Mouse (Mus musculus): ENCODE results near the gene Nup107. TPM values are rescaled to one million over a fixed set of nuclear protein-coding genes. Genes with fewer than 3 reads are reported as not detected.
"Not testable (repeated sequence)": the region's sequence is repeated elsewhere in the genome, so short reads cannot be mapped to it uniquely, and the experiment has no call there.

The Nup107 gene
- polyA plus RNA-seq, 1 experiment, result 22.8 TPM

GRCm38 (mm10) chr10:117741698-117742475 is 50.6 kb downstream of the Nup107 start:
- TF ChIP-seq CTCF (IDR thresholded peaks at IDR 0.05; ENCODE audit: control insufficient read depth, insufficient read depth, low read length) (no peak), POLR2A (IDR thresholded peaks at IDR 0.05; ENCODE audit: borderline replicate concordance, control insufficient read depth, low read depth, low read length) (no peak)
- Histone ChIP-seq H3K4me3 (replicated peaks; ENCODE audit: control insufficient read depth, low read depth, low read length) (no peak overlapping the region), H3K4me1 (ENCODE audit: control insufficient read depth, insufficient read depth, low read length) (no peaks in the 10 kb centered on the region; the same call in 1 of the 2 replicates), H3K27ac (ENCODE audit: control insufficient read depth, insufficient read depth, low read depth, low read length, poor library complexity) (no peak overlapping the region)
- 84% methylated on average over 15 of the region's 15 CpGs for WGBS

- H3K27ac ChIP-seq (ENCODE audit: control insufficient read depth, insufficient read depth, low read depth, low read length, poor library complexity), result no peak overlapping the region
- TF ChIP-seq POLR2A (IDR thresholded peaks at IDR 0.05; ENCODE audit: borderline replicate concordance, control insufficient read depth, low read depth, low read length) (no peak), CTCF (IDR thresholded peaks at IDR 0.05; ENCODE audit: control insufficient read depth, insufficient read depth, low read length) (no peak)
- 78% methylated on average over 9 of the region's 9 CpGs for WGBS
- no peaks in the 10 kb centered on the region; the same call in 1 of the 2 replicates for H3K4me1 ChIP-seq (ENCODE audit: control insufficient read depth, insufficient read depth, low read length)
- no peak overlapping the region for H3K4me3 ChIP-seq (replicated peaks; ENCODE audit: control insufficient read depth, low read depth, low read length)
These were observed 51.6 kb downstream of the Nup107 start for GRCm38 (mm10) chr10:117740921-117741320.

GRCm38 (mm10) chr10:117740171-117740570 is 52.3 kb downstream of the Nup107 start:
- Histone ChIP-seq H3K4me3 (replicated peaks; ENCODE audit: control insufficient read depth, low read depth, low read length) (no peak overlapping the region), H3K27ac (ENCODE audit: control insufficient read depth, insufficient read depth, low read depth, low read length, poor library complexity) (no peak overlapping the region), H3K4me1 (ENCODE audit: control insufficient read depth, insufficient read depth, low read length) (no peaks in the 10 kb centered on the region)
- no peak for TF ChIP-seq POLR2A (IDR thresholded peaks at IDR 0.05; ENCODE audit: borderline replicate concordance, control insufficient read depth, low read depth, low read length)
- TF ChIP-seq CTCF (IDR thresholded peaks at IDR 0.05; ENCODE audit: control insufficient read depth, insufficient read depth, low read length), result no peak
- WGBS, result 93% methylated on average over 10 of the region's 10 CpGs

GRCm38 (mm10) chr10:117739648-117739948 is 52.9 kb downstream of the Nup107 start:
- TF ChIP-seq CTCF (IDR thresholded peaks at IDR 0.05; ENCODE audit: control insufficient read depth, insufficient read depth, low read length) (no peak), POLR2A (IDR thresholded peaks at IDR 0.05; ENCODE audit: borderline replicate concordance, control insufficient read depth, low read depth, low read length) (no peak)
- Histone ChIP-seq H3K27ac (ENCODE audit: control insufficient read depth, insufficient read depth, low read depth, low read length, poor library complexity) (no peak overlapping the region), H3K4me1 (ENCODE audit: control insufficient read depth, insufficient read depth, low read length) (no peaks in the 10 kb centered on the region), H3K4me3 (replicated peaks; ENCODE audit: control insufficient read depth, low read depth, low read length) (no peak overlapping the region)
- WGBS, result 92% methylated on average over 6 of the region's 6 CpGs

GRCm38 (mm10) chr10:117738928-117739647 is 53.4 kb downstream of the Nup107 start:
- Histone ChIP-seq H3K4me1 (ENCODE audit: control insufficient read depth, insufficient read depth, low read length) (no peaks in the 10 kb centered on the region), H3K27ac (ENCODE audit: control insufficient read depth, insufficient read depth, low read depth, low read length, poor library complexity) (no peak overlapping the region), H3K4me3 (replicated peaks; ENCODE audit: control insufficient read depth, low read depth, low read length) (no peak overlapping the region)
- 89% methylated on average over 15 of the region's 15 CpGs for WGBS
- no peak for TF ChIP-seq CTCF (IDR thresholded peaks at IDR 0.05; ENCODE audit: control insufficient read depth, insufficient read depth, low read length)
- no peak for TF ChIP-seq POLR2A (IDR thresholded peaks at IDR 0.05; ENCODE audit: borderline replicate concordance, control insufficient read depth, low read depth, low read length)

- WGBS, result 76% methylated on average over 13 of the region's 13 CpGs
- no peaks in the 10 kb centered on the region for H3K4me1 ChIP-seq (ENCODE audit: control insufficient read depth, insufficient read depth, low read length)
- no peak overlapping the region for H3K4me3 ChIP-seq (replicated peaks; ENCODE audit: control insufficient read depth, low read depth, low read length)
- no peak for TF ChIP-seq CTCF (IDR thresholded peaks at IDR 0.05; ENCODE audit: control insufficient read depth, insufficient read depth, low read length)
- no peak overlapping the region for H3K27ac ChIP-seq (ENCODE audit: control insufficient read depth, insufficient read depth, low read depth, low read length, poor library complexity)
These were observed 54.2 kb downstream of the Nup107 start for GRCm38 (mm10) chr10:117738140-117738921.

GRCm38 (mm10) chr10:117737498-117737897 is 55.0 kb downstream of the Nup107 start:
- not testable (repeated sequence) for H3K27ac ChIP-seq (ENCODE audit: control insufficient read depth, insufficient read depth, low read depth, low read length, poor library complexity); H3K4me3 ChIP-seq (replicated peaks; ENCODE audit: control insufficient read depth, low read depth, low read length); H3K4me1 ChIP-seq (ENCODE audit: control insufficient read depth, insufficient read depth, low read length)
- 89% methylated on average over 8 of the region's 8 CpGs for WGBS

- no peak for TF ChIP-seq POLR2A (IDR thresholded peaks at IDR 0.05; ENCODE audit: borderline replicate concordance, control insufficient read depth, low read depth, low read length)
- TF ChIP-seq CTCF (IDR thresholded peaks at IDR 0.05; ENCODE audit: control insufficient read depth, insufficient read depth, low read length), result no peak
- no peak overlapping the region for H3K27ac ChIP-seq (ENCODE audit: control insufficient read depth, insufficient read depth, low read depth, low read length, poor library complexity)
- H3K4me3 ChIP-seq (replicated peaks; ENCODE audit: control insufficient read depth, low read depth, low read length), result no peak overlapping the region
- no peaks in the 10 kb centered on the region for H3K4me1 ChIP-seq (ENCODE audit: control insufficient read depth, insufficient read depth, low read length)
- 78% methylated on average over 4 of the region's 4 CpGs for WGBS
These were observed 55.4 kb downstream of the Nup107 start for GRCm38 (mm10) chr10:117737075-117737474.
